Mouse (Mus musculus) R1 (cell line): ENCODE measurements around the gene Skp1a.
"Not testable (repeated sequence)": the region's sequence is repeated elsewhere in the genome, so short reads cannot be mapped to it uniquely, and the experiment has no call there.

Source experiments
- DNase-seq: peaks from one replicate; pipeline ENCODE4 v3.0.0-alpha.2; 2018; ENCODE audit warnings: low read depth, low spot score

Skp1a gene

GRCm38 (mm10) chr11:52231606-52232541 lies at the start of gene Skp1a:
Gene Skp1a, plus strand, starts transcription at chr11:52231995.
- peak; percentile 91 for DNase-seq

DNA sequence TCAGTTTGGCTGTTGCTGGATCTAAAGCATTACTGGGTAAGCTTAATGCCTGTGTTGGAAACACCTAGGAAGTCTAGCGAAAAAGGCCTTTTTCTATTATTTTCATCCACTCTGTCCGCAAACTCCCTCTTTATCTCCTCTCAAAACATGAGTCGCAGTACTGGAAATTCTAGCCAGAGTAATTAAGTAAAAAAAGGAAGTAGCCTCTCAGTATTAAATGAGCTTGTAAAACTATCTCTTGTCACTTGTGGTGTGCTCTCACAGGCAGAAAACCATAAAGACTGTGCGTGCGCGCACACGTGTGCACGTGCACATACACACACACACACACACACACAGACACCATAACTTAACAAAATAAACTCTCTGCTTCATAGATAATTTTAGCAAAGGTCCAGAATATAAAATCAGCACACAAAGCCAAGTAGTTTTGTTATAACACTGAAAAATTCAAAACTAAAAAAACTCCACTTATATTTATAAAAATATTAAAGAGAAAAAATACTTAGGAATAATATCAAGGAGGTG lies 35.2 kb upstream of the Skp1a start:
- not testable (repeated sequence) for DNase-seq

DNA sequence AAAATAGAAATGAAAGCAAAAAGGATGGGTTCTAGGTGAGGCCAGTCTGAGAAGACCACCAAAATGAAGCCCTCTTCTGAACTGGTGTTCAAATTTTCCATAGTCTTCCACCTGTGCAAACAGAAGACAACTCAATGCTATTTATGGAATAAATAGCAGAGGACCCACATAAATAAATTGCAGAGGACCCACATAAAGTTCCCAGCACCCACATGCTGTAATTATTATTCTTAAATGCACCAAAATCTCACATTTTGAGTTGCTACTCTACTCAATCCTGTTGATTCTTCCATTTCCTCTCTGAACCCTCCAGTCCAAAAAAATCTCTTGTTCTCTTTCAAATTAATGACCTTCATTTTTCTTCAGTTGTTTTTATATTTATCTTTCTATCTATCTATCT lies 17.9 kb upstream of the Skp1a start, which contains the start of gene Olfr1371:
TSS of gene Olfr1371 (minus strand) at position 101 of the 400 bp plus-strand sequence.
- no peak for DNase-seq

DNA sequence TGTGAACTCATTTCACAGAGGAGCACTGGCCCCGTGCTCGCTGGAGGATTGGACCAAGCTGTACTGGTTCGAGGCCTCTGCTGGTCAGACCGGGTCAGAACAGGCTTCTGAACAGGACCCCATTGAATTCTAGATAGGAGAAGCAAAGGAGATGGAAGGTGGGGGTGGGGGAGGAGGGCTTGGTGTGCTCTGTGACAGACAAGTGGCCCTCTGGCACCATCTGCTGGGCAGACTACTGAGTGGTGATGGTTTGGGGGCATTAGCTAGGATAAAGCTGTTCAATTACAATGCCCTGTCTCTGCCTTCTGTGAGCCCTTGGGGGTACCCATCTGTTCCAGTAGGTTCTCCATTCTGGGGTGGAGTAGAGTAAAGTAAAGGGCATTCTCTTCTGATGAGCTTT lies 11.5 kb upstream of the Skp1a start:
- peak; percentile 85 for DNase-seq

DNA sequence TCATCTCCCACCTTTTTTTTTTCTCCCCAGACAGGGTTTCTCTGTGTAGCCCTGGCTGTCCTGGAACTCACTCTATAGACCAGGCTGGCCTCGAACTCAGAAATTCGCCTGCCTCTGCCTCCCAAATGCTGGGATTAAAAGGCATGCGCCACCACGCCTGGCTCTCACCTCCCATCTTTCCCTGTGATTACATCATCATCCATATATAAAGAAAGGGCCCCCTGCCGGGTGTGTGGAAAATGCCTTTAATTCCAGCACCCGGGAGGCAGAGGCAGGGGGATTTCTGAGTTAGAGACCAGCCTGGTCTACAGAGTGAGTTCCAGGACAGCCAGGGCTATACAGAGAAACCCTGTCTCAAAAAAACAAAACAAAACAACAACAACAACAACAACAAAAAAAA lies 9.9 kb upstream of the Skp1a start:
- peak; percentile 71 for DNase-seq

- DNase-seq = peak; percentile 71
Observed at GRCm38 (mm10) chr11:52222891-52223290, 8.9 kb upstream of the Skp1a start.

GRCm38 (mm10) chr11:52223968-52224682 lies 7.7 kb upstream of the Skp1a start:
- peak; percentile 87 for DNase-seq

DNA sequence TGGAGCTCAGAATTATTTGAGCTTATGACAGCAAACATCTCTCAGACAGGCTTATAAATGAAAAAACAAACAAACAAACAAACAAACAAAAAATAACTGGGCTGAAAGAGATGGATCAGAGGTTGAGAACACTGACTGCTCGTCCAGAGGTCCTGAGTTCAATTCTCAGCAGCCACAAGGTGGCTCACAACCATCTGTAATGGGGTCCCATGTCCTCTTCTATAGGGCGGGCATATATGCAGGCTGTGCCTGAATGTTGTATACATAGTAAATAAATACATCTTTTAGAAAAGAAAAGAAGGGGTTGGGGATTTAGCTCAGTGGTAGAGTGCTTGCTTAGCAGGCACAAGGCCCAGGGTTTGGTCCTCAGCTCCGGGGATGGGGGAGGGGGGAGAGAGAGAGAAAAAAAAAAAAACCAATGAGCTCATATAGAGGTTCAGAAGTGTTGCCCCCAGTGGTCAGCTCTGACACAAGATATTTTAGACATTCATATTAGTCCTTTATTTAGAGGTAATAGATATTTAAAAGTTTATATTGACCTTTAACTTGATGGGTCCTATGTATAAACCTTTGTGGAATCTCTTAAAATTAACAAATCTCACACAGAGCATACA lies 5.7 kb upstream of the Skp1a start:
- no peak for DNase-seq

- DNase-seq = no peak
Observed at GRCm38 (mm10) chr11:52227053-52227452, 4.7 kb upstream of the Skp1a start.

DNA sequence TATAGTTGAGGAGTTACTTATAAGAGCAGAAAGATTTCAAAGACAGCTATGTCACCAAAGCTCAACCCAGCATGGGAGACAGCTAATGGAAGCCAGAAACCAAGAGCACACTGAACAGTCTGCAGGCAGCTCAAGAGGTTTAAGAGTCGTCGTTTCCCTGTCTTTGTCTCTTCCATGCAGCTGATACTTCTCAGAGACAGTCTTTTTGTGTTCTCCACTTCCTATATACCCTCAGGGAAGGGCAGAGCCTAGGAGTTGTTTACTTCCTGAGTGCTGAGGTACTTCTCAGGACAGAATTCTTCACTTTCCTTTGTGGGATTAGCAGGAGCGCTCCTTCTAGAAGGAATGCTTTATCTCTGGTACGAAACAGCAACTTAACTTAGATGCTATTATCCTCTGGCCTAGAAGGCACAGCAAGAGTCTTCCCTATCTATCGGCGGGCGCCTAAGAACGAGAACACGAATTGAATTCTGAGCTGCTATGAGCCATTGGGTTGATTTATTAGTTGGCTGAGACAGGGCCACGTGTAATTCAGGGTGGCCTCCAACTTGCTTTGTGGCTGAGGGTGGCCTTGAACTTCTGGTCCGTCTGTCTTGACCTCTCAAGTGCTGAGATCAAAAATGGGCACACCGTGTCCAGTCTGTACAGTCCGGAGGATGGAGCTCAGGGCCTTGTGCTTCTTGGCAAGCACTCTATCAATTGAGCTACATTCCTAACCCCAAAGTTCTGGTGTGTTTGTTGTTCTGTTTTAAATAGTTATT lies 4.1 kb upstream of the Skp1a start:
- peak; percentile 76 for DNase-seq

DNA sequence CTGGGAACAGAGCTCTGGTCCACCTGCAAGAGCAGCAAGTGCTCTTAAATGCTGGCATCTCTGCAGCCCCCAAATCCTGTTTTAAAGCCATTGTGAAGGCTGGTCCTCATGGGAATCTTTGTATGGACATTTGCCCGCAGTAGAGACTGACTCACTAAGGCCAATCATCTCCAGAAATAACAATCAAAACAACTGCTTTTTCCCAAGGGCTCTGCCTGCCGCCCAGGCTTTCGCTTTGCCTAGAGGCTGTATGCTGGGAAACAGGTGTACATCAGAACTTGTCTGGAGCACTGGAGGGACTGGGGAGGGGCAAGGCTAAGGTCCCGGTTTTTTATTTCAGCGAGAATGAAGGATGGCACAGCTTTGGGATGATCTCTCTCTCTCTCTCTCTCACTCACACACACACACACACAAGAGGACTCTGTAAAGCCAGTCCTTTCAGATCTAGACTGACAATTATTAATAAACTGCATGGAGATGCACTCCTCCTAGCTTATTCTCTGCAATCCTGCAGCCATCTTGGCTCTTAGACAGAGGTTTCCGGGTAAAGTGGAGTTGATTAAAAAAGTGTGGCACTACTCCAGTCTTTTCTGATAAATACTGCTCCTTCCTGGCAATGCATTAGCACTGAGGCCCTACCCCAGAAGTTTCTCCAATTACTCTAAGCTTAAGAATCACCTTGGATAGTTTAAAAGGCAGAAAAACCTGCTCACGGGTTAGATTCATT lies 2.9 kb upstream of the Skp1a start:
- DNase-seq = no peak

GRCm38 (mm10) chr11:52230694-52231093 lies 1.1 kb upstream of the Skp1a start:
- no peak for DNase-seq

DNA sequence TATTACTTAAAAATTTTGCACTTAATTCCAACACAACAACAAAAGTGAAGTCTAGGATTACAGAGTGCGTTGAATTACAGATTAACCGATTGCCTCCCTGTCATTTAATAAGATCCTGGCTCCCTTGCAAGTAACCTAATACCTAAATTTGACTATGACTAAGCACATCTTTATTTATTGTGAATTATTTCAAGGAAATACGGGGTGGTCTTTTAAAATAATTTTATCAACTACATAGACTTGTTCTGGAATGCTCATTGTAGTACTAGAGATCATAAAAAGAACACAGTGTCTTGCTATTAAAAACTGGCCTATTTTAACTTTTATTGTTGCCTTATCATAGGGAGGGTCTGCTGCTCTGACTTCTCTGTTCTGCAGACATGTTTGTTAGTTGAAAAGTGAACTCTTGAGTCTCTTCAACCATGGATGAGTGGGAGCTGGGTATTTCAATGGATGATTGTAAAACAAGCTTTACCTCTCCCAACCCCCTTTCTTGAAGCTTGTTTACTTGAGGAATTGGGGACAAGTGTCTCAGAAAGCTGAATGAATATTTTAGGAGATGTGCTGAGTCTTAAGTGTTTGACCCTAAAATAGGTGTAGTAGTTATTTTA lies 1.4 kb downstream of the Skp1a start:
- DNase-seq = no peak

DNA sequence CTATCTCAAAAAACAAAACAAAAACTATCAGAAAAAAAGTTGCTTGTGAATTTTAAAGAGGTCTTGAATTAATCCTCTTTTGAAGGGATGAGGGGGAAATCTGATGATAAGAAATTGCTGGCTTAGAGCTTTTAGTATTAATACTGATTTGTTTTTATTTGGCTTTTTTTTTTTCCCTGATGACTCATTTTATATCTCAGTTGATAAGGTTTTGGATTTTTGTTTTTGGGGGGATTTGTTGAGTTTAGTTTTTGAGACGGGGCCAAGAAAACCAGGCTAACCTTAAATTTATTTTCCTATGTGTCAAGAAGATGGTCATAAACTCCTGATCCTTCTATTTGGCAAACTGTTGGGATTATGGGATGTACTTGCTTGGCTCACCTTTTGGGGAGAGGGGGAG lies 2.1 kb downstream of the Skp1a start:
- DNase-seq = no peak

DNA sequence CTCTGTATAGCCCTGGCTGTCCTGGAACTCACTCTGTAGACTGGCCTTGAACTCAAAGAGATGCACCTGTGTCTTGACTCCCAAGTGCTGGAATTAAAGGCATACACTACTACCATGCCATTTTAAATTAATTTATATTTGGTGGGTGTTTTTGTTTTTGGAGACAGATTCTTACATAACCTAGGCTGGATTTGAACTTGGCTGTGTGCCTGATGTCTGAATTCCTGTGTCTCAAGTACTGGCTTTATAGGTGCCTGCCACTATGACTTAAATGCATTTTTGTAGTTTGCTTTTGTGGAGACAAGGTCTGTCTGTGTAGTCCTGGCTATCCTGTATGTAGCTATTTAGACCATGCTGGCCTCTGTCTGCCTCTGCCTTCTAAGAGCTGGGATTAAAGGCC lies 2.7 kb downstream of the Skp1a start:
- DNase-seq = no peak

GRCm38 (mm10) chr11:52240898-52241542 lies 9.2 kb downstream of the Skp1a start:
- DNase-seq = no peak

DNA sequence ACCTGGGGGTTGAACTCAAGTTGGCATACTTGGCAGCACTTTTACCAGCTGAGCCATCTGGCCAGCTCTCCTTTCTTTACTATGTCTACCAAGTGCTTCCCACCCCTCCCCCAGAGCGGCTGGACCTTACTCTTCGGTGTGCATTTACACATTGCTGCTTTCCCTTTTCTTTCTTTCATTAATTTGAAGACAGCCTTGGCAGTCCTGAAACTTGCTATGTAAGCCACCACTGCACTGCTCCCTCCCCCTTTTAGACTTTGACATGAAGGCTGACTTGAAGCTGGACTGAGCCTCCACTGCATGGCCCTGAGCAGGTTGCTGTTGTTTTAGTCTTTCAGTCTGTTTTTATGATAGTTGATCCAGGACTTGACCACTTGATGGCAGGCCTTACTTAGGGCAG lies 17.7 kb downstream of the Skp1a start:
- DNase-seq = no peak

DNA sequence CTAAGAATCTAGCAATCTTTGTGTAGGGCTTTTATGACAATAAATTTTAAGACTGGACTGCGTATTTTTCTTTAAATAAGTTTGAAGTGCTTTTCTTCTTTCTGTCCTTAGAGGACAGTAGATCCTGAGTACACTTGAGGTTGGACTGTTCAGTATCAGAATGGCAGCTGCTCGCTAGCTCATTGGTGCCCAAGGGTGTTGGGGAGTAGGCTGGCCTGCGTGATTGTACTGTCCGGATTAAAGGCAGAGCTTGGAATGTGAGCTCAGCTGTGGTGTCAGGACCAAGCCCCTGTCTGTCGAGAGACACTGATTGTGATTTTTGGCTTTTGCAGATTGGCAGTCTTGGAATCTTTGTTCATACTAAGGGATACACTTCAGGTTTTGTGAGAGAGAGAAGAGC lies 20.0 kb downstream of the Skp1a start:
- DNase-seq = no peak

GRCm38 (mm10) chr11:52252692-52253091 lies 20.9 kb downstream of the Skp1a start:
- DNase-seq = no peak
